8 mouse cellular contexts compared by ENCODE assay signal in genomic region chr9:57056237-57056636, GRCm38 (mm10). TPM values are rescaled to one million over a fixed set of nuclear protein-coding genes. Genes with fewer than 3 reads are reported as not detected.
DNase-seq lines count a peak whose midpoint lies in the region; ATAC-seq and TF ChIP-seq lines count a peak whose summit lies in the region.
"Had no signal": no experiment of that assay in that cellular context is flagged by ENCODE, and none has a peak within 500 bp of the region (broad histone marks: within the 10 kb centered on the region; RNA-seq: fewer than 3 reads in every experiment).

No protein-coding gene starts in this region.

- no peak overlapping the region for H3K27ac ChIP-seq in midbrain, embryonic 11.5 days (ENCODE audit: low read depth, low read length)
- H3K27ac ChIP-seq in midbrain, embryonic 15.5 days: no peak overlapping the region
- H3K27ac ChIP-seq in lung, embryonic 14.5 days (ENCODE audit: low read depth): no peak overlapping the region

- ATAC-seq in midbrain, embryonic 11.5 days (ENCODE audit: low FRiP score): no peak
- no peak for ATAC-seq in midbrain, embryonic 15.5 days (replicated peaks)
- no peak for ATAC-seq in Patski
- ATAC-seq in lung, embryonic 14.5 days (ENCODE audit: insufficient read depth): no peak

- no peak overlapping the region for H3K4me2 ChIP-seq in midbrain, embryonic 11.5 days
- H3K4me2 ChIP-seq in midbrain, embryonic 15.5 days: no peak overlapping the region
- H3K4me2 ChIP-seq in lung, embryonic 14.5 days: no peak overlapping the region

- no peak overlapping the region for H3K9ac ChIP-seq in midbrain, embryonic 11.5 days (ENCODE audit: low read length)
- no peak overlapping the region for H3K9ac ChIP-seq in midbrain, embryonic 15.5 days
- H3K9ac ChIP-seq in lung, embryonic 14.5 days: no peak overlapping the region

- intact Hi-C loops in heart, postnatal 36 days (cut with DNase I): loop anchor here (1.0 to 5.0 kb wide), 2 partner anchors 75 to 166 kb away; no protein-coding TSS in a partner anchor

- no peaks in the 10 kb centered on the region for H3K4me1 ChIP-seq in midbrain, embryonic 11.5 days (ENCODE audit: control insufficient read depth, insufficient read depth, low read length)
- no peaks in the 10 kb centered on the region for H3K4me1 ChIP-seq in midbrain, embryonic 15.5 days
- H3K4me1 ChIP-seq in lung, embryonic 14.5 days (ENCODE audit: insufficient read depth): no peaks in the 10 kb centered on the region

- POLR2A ChIA-PET in Patski (lab: Charles Lee): interaction anchor here (0.5 kb wide), 1 partner anchor 71 kb away, joined by 3 read pairs; no protein-coding TSS in a partner anchor

- no peaks in the 10 kb centered on the region for H3K9me3 ChIP-seq in midbrain, embryonic 11.5 days (ENCODE audit: control insufficient read depth, low read length)
- no peaks in the 10 kb centered on the region for H3K9me3 ChIP-seq in midbrain, embryonic 15.5 days
- H3K9me3 ChIP-seq in lung, embryonic 14.5 days (ENCODE audit: low read depth, low read length): no peaks in the 10 kb centered on the region
- H3K9me3 ChIP-seq: megakaryocyte, embryonic 14.5 days had no signal

- WGBS in midbrain, embryonic 11.5 days: 100% methylated on average over 1 of the region's 1 CpGs
- 95% methylated on average over 1 of the region's 1 CpGs for WGBS in midbrain, embryonic 15.5 days
- 84% methylated on average over 1 of the region's 1 CpGs for WGBS in lung, embryonic 14.5 days

- in situ Hi-C loops in Patski (cut with MboI; ENCODE audit: low pct_unique_long_range_greater_than_20kb): loop anchor here (10.0 kb wide), 1 partner anchor 159 kb away; no protein-coding TSS in a partner anchor

- H3K36me3 ChIP-seq in midbrain, embryonic 11.5 days (ENCODE audit: control insufficient read depth, insufficient read depth, low read length): peaks cover 5% of the 10 kb centered on the region; the same call in 1 of the 2 replicates
- H3K36me3 ChIP-seq in midbrain, embryonic 15.5 days (replicated peaks): peaks cover 23% of the 10 kb centered on the region
- H3K36me3 ChIP-seq in lung, embryonic 14.5 days (ENCODE audit: insufficient read depth): peaks cover 54% of the 10 kb centered on the region

- CTCF ChIA-PET in Patski (lab: Charles Lee): interaction anchor here (0.9 to 2.3 kb wide), 3 partner anchors 13 to 75 kb away, joined by 3 to 9 read pairs (median 4); partner anchors contain the start of gene Man2c1

- H3K4me3 ChIP-seq in midbrain, embryonic 11.5 days (ENCODE audit: low read depth, low read length): no peak overlapping the region
- no peak overlapping the region for H3K4me3 ChIP-seq in midbrain, embryonic 15.5 days
- no peak overlapping the region for H3K4me3 ChIP-seq in lung, embryonic 14.5 days (ENCODE audit: low read depth, low read length)
- H3K4me3 ChIP-seq: megakaryocyte, embryonic 14.5 days had no signal

- peak; percentile 87 for DNase-seq in midbrain, embryonic 11.5 days (ENCODE audit: low spot score, missing footprints)
- DNase-seq in Patski (ENCODE audit: low read depth, low spot score): no peak
- peak; percentile 86 for DNase-seq in cerebellum, adult 9-10 months
- DNase-seq in heart, postnatal 36 days: peak; percentile 42
- DNase-seq in lung, embryonic 14.5 days: peak; percentile 80
- DNase-seq in spleen, postnatal 4 days (ENCODE audit: low spot score in 2 of 2): peak; percentile 47 to 65

- peak; percentile 60 for TF ChIP-seq CTCF in Patski (IDR thresholded peaks at IDR 0.05)
- TF ChIP-seq CTCF in lung, embryonic 14.5 days (IDR thresholded peaks at IDR 0.05; ENCODE audit: low read depth): peak; percentile 58

- no peaks in the 10 kb centered on the region for H3K27me3 ChIP-seq in midbrain, embryonic 11.5 days (ENCODE audit: control insufficient read depth, insufficient read depth, low read length)
- no peaks in the 10 kb centered on the region for H3K27me3 ChIP-seq in midbrain, embryonic 15.5 days (replicated peaks)
- H3K27me3 ChIP-seq in Patski: no peaks in the 10 kb centered on the region
- no peaks in the 10 kb centered on the region for H3K27me3 ChIP-seq in lung, embryonic 14.5 days (ENCODE audit: insufficient read depth, low read length)
- H3K27me3 ChIP-seq: megakaryocyte, embryonic 14.5 days had no signal

RNA-seq across cellular contexts. Expression of gene Sin3a, which starts 15.6 kb away (rescaled TPM):
- polyA plus RNA-seq in midbrain, embryonic 11.5 days (2014; fragmentation: Nextera tagmentation; extraction: Ambion mirVana): 54.6 and 56.1 TPM in 2 replicates
- 25.0 and 25.9 TPM in 2 replicates for polyA plus RNA-seq in midbrain, embryonic 15.5 days (2015; fragmentation: Nextera tagmentation; extraction: Ambion mirVana)
- polyA plus RNA-seq in Patski (2021): 40.1 TPM
- 10 to 100 TPM; 31.6 to 40.1 TPM for total RNA-seq in heart, postnatal 36 days (2021)
- 49.2 and 52.1 TPM in 2 replicates for polyA plus RNA-seq in lung, embryonic 14.5 days (2014; fragmentation: Nextera tagmentation; extraction: Ambion mirVana)
